Mouse (Mus musculus): ENCODE measurements at regions not wholly inside any gene's neighbourhood (a gene's known extent, or its start where the extent isn't known, plus 50 kb on each side); places are given as distances from the start of the nearest gene placed in this dataset.
A peak's percentile ranks its signal among the peaks of the same experiment; 100 is the strongest.
"Not testable (repeated sequence)": the region's sequence is repeated elsewhere in the genome, so short reads cannot be mapped to it uniquely, and the experiment has no call there.

GRCm38 (mm10) chr15:37101419-37101818 lies 93.8 kb upstream of the Zfp706 start:
- no peak for DNase-seq (ENCODE audit: low read depth, low spot score)

GRCm38 (mm10) chr15:37100767-37101288 lies 93.3 kb upstream of the Zfp706 start:
- no peak for DNase-seq (ENCODE audit: low read depth, low spot score)

GRCm38 (mm10) chr15:37099927-37100766 lies 92.6 kb upstream of the Zfp706 start:
- peak; percentile 74 for DNase-seq (ENCODE audit: low read depth, low spot score)

GRCm38 (mm10) chr15:37099176-37099575 lies 91.6 kb upstream of the Zfp706 start:
- no peak for DNase-seq (ENCODE audit: low read depth, low spot score)

GRCm38 (mm10) chr15:37097426-37097825 lies 89.9 kb upstream of the Zfp706 start:
- no peak for DNase-seq (ENCODE audit: low read depth, low spot score)

GRCm38 (mm10) chr15:37091171-37091570 lies 83.6 kb upstream of the Zfp706 start:
- not testable (repeated sequence) for DNase-seq (ENCODE audit: low read depth, low spot score)

GRCm38 (mm10) chr15:37083726-37084125 lies 76.2 kb upstream of the Zfp706 start:
- DNase-seq (ENCODE audit: low read depth, low spot score), result no peak

GRCm38 (mm10) chr15:37081836-37082235 lies 74.3 kb upstream of the Zfp706 start:
- DNase-seq (ENCODE audit: low read depth, low spot score), result peak; percentile 79

GRCm38 (mm10) chr15:37080931-37081330 lies 73.4 kb upstream of the Zfp706 start:
- no peak for DNase-seq (ENCODE audit: low read depth, low spot score)

GRCm38 (mm10) chr15:37080395-37080794 lies 72.8 kb upstream of the Zfp706 start:
- no peak for DNase-seq (ENCODE audit: low read depth, low spot score)

- DNase-seq (ENCODE audit: low read depth, low spot score), result not testable (repeated sequence)
Measured at GRCm38 (mm10) chr15:37074207-37074606, 66.6 kb upstream of the Zfp706 start.

GRCm38 (mm10) chr15:37072202-37072862 lies 64.8 kb upstream of the Zfp706 start:
- no peak for DNase-seq (ENCODE audit: low read depth, low spot score)

- DNase-seq (ENCODE audit: low read depth, low spot score), result no peak
Measured at GRCm38 (mm10) chr15:37070188-37070587, 62.6 kb upstream of the Zfp706 start.

GRCm38 (mm10) chr15:37067326-37067725 lies 59.8 kb upstream of the Zfp706 start:
- peak; percentile 20 for DNase-seq (ENCODE audit: low read depth, low spot score)

GRCm38 (mm10) chr15:37065926-37066550 lies 58.5 kb upstream of the Zfp706 start:
- no peak for DNase-seq (ENCODE audit: low read depth, low spot score)

GRCm38 (mm10) chr15:37065408-37065807 lies 57.8 kb upstream of the Zfp706 start:
- DNase-seq (ENCODE audit: low read depth, low spot score), result no peak

GRCm38 (mm10) chr15:37063781-37064383 lies 56.3 kb upstream of the Zfp706 start:
- no peak for DNase-seq (ENCODE audit: low read depth, low spot score)

GRCm38 (mm10) chr15:37062585-37062984 lies 55.0 kb upstream of the Zfp706 start:
- no peak for DNase-seq (ENCODE audit: low read depth, low spot score)

GRCm38 (mm10) chr15:37061501-37061900 lies 53.9 kb upstream of the Zfp706 start:
- no peak for DNase-seq (ENCODE audit: low read depth, low spot score)

GRCm38 (mm10) chr15:37060831-37061230 lies 53.3 kb upstream of the Zfp706 start:
- DNase-seq (ENCODE audit: low read depth, low spot score), result no peak
